Mouse (Mus musculus) gastrocnemius, adult 2 months (tissue): ENCODE measurements around the gene Pde4d. TPM values are rescaled to one million over a fixed set of nuclear protein-coding genes. Genes with fewer than 3 reads are reported as not detected.

Source experiments
- DNase-seq: peaks from one replicate; pipeline ENCODE4 v3.0.0; 2022
- H3K27ac ChIP-seq: fragments of 200-600 bp; 2 replicates; pipeline ENCODE4 v1.8.1; 2022; ENCODE audit warnings: mild to moderate bottlenecking
- H3K4me3 ChIP-seq: fragments of 200-600 bp; 2 replicates; pipeline ENCODE4 v1.8.1; 2022; ENCODE audit warnings: mild to moderate bottlenecking, moderate library complexity
- CTCF ChIP-seq: fragments of 200-600 bp; IDR thresholded peaks from 2 replicates; pipeline ENCODE4 v1.8.1; 2022; ENCODE audit warnings: antibody characterized with exemption, mild to moderate bottlenecking, moderate library complexity
- intact Hi-C: fragments of 180-260 bp; cut with DNase I; formaldehyde crosslinking; loops from one replicate; pipeline ENCODE4 v1.15.1; 2025
- total RNA-seq, 2 experiments: library from RNA; stranded (reverse); gene quantifications; 2 replicates each; pipeline ENCODE4 v1.2.3; 2021

Pde4d gene
- total RNA-seq, 2 experiments from 2014 or later: 239 to 330 TPM

DNA sequence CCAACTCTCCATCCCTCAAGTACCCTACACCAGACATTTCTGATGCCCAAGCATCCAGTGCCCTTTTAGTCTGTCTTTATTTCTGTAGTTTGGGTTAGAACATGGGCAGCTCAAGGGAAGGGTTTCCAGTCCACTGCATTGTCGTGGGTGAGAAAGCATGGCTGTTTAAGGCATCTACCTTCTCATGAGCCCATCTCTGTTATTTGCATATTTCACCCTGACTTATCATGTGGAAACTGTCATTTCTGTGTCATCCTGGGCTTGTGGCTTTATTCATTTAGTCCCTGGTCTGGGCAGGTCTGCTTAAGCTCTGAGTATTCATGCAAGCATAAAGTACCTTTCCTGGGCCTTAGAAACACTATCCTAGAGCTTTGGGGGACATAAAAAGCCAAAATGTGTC lies 1331.7 kb downstream of the Pde4d start:
- intact Hi-C loops: no loop called here
- Histone ChIP-seq H3K27ac (no peak overlapping the region), H3K4me3 (no peak overlapping the region)
- no peak for TF ChIP-seq CTCF
- DNase-seq: no peak

DNA sequence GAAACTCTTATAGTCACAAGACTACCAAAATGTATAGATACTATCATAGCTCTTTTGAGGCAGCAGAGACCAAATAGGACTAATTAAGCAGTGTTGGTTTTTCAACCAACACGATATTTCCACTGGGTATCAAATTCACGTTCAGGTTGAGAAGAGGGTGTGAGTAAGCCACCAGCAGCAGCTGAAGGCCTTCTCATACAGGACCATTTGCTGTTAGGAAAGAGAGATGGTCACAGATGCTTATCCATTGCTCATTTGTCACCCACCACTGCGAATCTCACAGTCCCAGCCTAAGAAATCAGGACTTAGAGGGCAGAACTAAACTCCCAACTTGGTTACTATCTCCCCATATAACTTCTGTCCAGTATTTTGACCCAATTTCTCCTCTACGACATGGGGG lies 1338.9 kb downstream of the Pde4d start:
- intact Hi-C loops: no loop called here
- H3K4me3 ChIP-seq: no peak overlapping the region

GRCm38 (mm10) chr13:109789151-109789550 lies 1339.4 kb downstream of the Pde4d start:
- no peak for DNase-seq
- intact Hi-C loops: no loop called here
- H3K4me3 ChIP-seq: no peak overlapping the region
- peak overlapping the region; percentile 73 for H3K27ac ChIP-seq
- no peak for TF ChIP-seq CTCF

More for the DNA sequence above, 1338.9 kb downstream of the Pde4d start:
- DNase-seq: no peak
- no peak overlapping the region for H3K27ac ChIP-seq
- no peak for TF ChIP-seq CTCF

GRCm38 (mm10) chr13:109790045-109790715 lies 1340.4 kb downstream of the Pde4d start:
- intact Hi-C loops: no loop called here

GRCm38 (mm10) chr13:109793918-109794317 lies 1344.2 kb downstream of the Pde4d start:
- no peak overlapping the region for H3K27ac ChIP-seq
- no peak for TF ChIP-seq CTCF
- intact Hi-C loops: no loop called here
- no peak overlapping the region for H3K4me3 ChIP-seq
- DNase-seq: no peak

More at GRCm38 (mm10) chr13:109790045-109790715, 1340.4 kb downstream of the Pde4d start:
- peak overlapping the region; percentile 73 for H3K27ac ChIP-seq
- no peak overlapping the region for H3K4me3 ChIP-seq
- TF ChIP-seq CTCF: no peak
- DNase-seq: no peak

GRCm38 (mm10) chr13:109798651-109799050 lies 1348.9 kb downstream of the Pde4d start:
- no peak for DNase-seq
- no peak overlapping the region for H3K4me3 ChIP-seq
- no peak for TF ChIP-seq CTCF
- no peak overlapping the region for H3K27ac ChIP-seq
- intact Hi-C loops: no loop called here

- Histone ChIP-seq H3K4me3 (no peak overlapping the region), H3K27ac (peak overlapping the region; percentile 51; the same call in 1 of the 2 replicates)
- TF ChIP-seq CTCF: no peak
- DNase-seq: no peak
- intact Hi-C loops: no loop called here
Observed at GRCm38 (mm10) chr13:109802201-109802600, 1352.5 kb downstream of the Pde4d start.

DNA sequence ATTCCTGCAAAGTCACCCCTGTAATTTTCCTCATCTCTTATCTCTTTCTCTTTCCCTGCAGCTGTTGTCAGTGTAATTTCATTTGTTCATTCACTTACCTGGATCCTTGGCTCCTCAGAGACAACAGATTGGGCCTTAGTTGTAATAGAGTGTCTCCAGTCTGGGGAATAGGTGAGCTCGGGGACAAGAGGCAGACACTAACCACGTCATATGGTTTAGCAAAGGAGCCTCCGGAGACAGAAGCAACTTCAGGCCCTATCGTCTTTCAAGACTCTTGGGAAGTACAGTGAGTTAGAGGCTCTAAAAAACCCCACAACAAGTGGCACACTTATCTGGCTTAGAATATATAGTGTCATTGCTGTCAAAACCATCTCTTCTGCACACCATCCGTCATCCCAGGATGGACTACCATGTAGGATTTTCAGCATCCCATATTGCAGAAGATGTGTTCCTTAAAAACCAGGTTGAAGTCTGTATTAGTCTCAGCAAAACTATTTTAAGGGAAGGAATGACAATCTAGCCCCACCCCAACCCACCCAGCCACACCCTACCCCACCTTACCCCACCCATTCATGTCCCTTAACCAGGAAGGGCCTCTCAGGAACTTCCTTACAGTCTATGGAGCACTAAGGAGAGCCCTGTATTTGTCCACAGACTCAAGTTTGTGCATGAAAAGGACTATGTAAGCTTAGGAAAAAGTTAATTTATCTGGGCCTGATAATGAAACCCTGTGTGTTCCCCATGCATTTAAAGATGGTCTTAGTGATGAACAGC lies 1356.6 kb downstream of the Pde4d start:
- Histone ChIP-seq H3K4me3 (no peak overlapping the region), H3K27ac (no peak overlapping the region)
- intact Hi-C loops: no loop called here
- no peak for TF ChIP-seq CTCF
- no peak for DNase-seq

GRCm38 (mm10) chr13:109807036-109807435 lies 1357.3 kb downstream of the Pde4d start:
- intact Hi-C loops: no loop called here
- Histone ChIP-seq H3K4me3 (no peak overlapping the region), H3K27ac (no peak overlapping the region)
- no peak for DNase-seq
- no peak for TF ChIP-seq CTCF

DNA sequence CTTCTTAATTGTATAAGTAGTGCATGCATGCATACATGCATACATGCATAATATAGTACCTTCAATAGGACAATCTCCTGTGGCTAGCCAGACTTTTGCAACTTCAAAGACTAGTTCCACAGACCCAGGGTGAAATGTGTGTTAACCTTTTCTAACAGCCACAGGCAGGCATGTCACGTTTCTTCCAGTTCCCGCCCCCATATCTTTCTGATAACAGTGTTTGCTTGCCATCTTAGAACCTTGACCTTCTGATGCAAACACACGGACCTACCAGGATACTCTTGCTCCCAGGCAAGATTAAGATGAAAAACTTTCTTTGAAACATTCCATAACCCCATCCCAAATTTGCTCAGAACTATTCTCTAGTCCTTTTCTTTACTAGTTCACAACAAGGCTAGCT lies 1357.7 kb downstream of the Pde4d start:
- no peak for TF ChIP-seq CTCF
- intact Hi-C loops: no loop called here

GRCm38 (mm10) chr13:109808039-109808438 lies 1358.3 kb downstream of the Pde4d start:
- intact Hi-C loops: no loop called here
- no peak overlapping the region for H3K4me3 ChIP-seq
- no peak overlapping the region for H3K27ac ChIP-seq
- no peak for DNase-seq
- no peak for TF ChIP-seq CTCF

More for the DNA sequence above, 1357.7 kb downstream of the Pde4d start:
- H3K4me3 ChIP-seq: no peak overlapping the region
- no peak for DNase-seq
- H3K27ac ChIP-seq: no peak overlapping the region

DNA sequence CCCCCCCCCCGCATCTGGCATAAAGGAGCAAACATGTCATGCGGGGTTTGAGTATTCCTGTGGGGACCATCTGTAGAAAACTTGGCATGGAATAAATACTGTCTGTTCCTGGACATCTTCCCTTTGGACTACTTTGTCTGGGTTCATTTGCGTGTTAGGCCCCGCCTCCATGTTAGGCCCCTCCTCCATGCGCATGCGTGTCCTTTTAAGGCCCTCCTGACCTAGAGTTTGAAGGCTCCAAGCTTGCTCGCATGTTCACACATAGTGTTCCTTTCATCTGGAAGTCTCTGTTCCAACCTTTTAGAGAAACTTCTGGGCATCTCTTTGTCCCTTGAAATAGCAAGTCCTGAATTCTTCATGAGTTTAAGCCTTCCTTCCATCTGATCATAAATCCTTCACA lies 1359.2 kb downstream of the Pde4d start:
- Histone ChIP-seq H3K4me3 (no peak overlapping the region), H3K27ac (no peak overlapping the region)
- DNase-seq: no peak
- TF ChIP-seq CTCF: no peak
- intact Hi-C loops: no loop called here

DNA sequence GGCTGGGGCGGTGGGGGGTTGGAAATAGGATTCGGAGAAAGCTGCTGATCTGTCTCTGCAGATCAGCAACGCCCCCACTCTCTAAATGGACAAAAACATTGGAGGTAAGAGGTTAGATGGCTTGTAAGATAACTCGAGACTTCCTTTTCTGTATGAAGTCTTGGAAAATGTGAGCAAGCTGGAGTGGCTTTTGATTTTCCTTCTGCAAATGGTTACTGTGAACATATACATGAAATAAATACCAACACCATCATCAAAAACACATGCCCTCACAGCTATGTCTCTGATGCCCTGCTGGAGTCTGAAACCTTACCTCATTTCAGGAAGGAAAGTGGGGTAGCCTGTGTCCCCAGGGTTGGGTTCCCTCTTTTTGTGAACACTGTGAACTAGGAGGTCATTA lies 1359.9 kb downstream of the Pde4d start:
- intact Hi-C loops: no loop called here
- no peak for TF ChIP-seq CTCF

More for the DNA sequence above, 1359.9 kb downstream of the Pde4d start:
- DNase-seq: no peak
- Histone ChIP-seq H3K4me3 (no peak overlapping the region), H3K27ac (no peak overlapping the region)
